Mouse (Mus musculus) megakaryocyte, embryonic 14.5 days (primary cell): ENCODE results near the gene Shq1.

Experiments
- FLI1 ChIP-seq: IDR thresholded peaks from 2 replicates; pipeline ENCODE4 v1.6.1; 2012; ENCODE audit warnings: low read length, inconsistent platforms, mixed read lengths
- GATA1 ChIP-seq: IDR thresholded peaks from 3 replicates; pipeline ENCODE4 v1.6.1; 2012; ENCODE audit warnings: mixed read lengths, low read length, inconsistent platforms, borderline replicate concordance

GRCm38 (mm10) chr6:100716152-100716551, 45.2 kb upstream of the Shq1 start:
- TF ChIP-seq GATA1 (no peak), FLI1 (no peak)
